Mouse (Mus musculus) Patski (cell line): ENCODE measurements around the gene Lpcat3. TPM values are rescaled to one million over a fixed set of nuclear protein-coding genes. Genes with fewer than 3 reads are reported as not detected.

Source experiments
- ATAC-seq: fragments of 100-300 bp; one replicate; pipeline ENCODE4 v1.8.0; 2021
- CTCF ChIA-PET: fragments of 350-600 bp; sonication (Branson Sonifier 250); formaldehyde crosslinking; loops from one replicate; lab custom pipeline; 2022; ENCODE audit warnings: inconsistent platforms; lab: Charles Lee
- POLR2A ChIA-PET: fragments of 350-600 bp; sonication (Branson Sonifier 250); formaldehyde crosslinking; loops from one replicate; lab custom pipeline; 2022; ENCODE audit warnings: antibody characterized with exemption, inconsistent platforms; lab: Charles Lee
- DNase-seq: peaks from one replicate; pipeline ENCODE4 v3.0.0-alpha.2; 2011; ENCODE audit warnings: low read depth, low spot score
- H3K27me3 ChIP-seq: fragments of 371-371 bp; one replicate; pipeline ENCODE4 v1.5.1; 2021
- CTCF ChIP-seq: fragments of 100-300 bp; IDR thresholded peaks from one replicate; pipeline ENCODE4 v1.5.1; 2021
- in situ Hi-C: fragments of 300-500 bp; cut with MboI; formaldehyde crosslinking; loops from 3 replicates; pipeline ENCODE4 v1.11.1; 2018; ENCODE audit warnings: low pct_unique_long_range_greater_than_20kb, mixed read lengths
- polyA plus RNA-seq: library from polyadenylated mRNA; unstranded; gene quantifications from one replicate; pipeline ENCODE4 v1.2.3, GENCODE M21; 2021

Gene Lpcat3
- polyA plus RNA-seq, 1 experiment from 2014 or later: 107 TPM

GRCm38 (mm10) chr6:124732476-124733370, 69.9 kb downstream of the Lpcat3 start:
- ChIA-PET CTCF (no interaction called here), POLR2A (no interaction called here)
- in situ Hi-C loops: no loop called here
- DNase-seq (no peak), ATAC-seq (no peak)
- no peaks in the 10 kb centered on the region for H3K27me3 ChIP-seq
- no peak for TF ChIP-seq CTCF

DNA sequence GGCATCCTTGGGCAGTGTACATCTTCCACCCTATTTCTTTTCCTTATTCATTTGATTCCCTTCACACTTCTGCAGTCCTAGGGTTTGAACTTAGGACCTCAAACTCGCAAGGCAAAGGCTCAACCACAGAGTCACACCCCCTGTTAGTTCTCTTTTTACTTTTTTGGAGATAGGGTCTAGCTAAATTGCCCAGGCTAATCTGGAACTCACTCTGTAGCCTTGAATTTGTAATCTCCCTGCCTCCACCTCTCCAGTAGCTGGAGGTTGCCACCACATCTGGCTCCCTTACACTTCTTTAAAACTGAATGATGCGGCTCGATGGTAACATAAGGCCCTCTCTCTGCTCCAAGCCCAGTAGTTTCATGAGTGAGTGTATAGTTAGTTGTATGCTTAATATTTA, 71.6 kb downstream of the Lpcat3 start:
- TF ChIP-seq CTCF: no peak
- no peaks in the 10 kb centered on the region for H3K27me3 ChIP-seq
- in situ Hi-C loops: no loop called here
- DNase-seq (no peak), ATAC-seq (no peak)
- CTCF ChIA-PET: no interaction called here
- POLR2A ChIA-PET: no interaction called here

GRCm38 (mm10) chr6:124737040-124737439, 74.2 kb downstream of the Lpcat3 start:
- H3K27me3 ChIP-seq: no peaks in the 10 kb centered on the region
- ChIA-PET POLR2A (no interaction called here), CTCF (no interaction called here)
- ATAC-seq: no peak
- in situ Hi-C loops: loop anchor here (5.0 kb wide), 1 partner anchor 95 kb away; no protein-coding TSS in a partner anchor
- DNase-seq: no peak
- no peak for TF ChIP-seq CTCF

GRCm38 (mm10) chr6:124738511-124739023, 75.7 kb downstream of the Lpcat3 start, which contains the start of gene Ptpn6:
Ptpn6 (minus strand) TSS chr6:124738714.
- TF ChIP-seq CTCF: no peak
- DNase-seq: no peak
- POLR2A ChIA-PET: interaction anchor here (2.0 kb wide), 1 partner anchor 21 kb away, joined by 6 read pairs; no protein-coding TSS in a partner anchor
- no peaks in the 10 kb centered on the region for H3K27me3 ChIP-seq
- no peak for ATAC-seq
- in situ Hi-C loops: loop anchor here (5.0 kb wide), 1 partner anchor 96 kb away; no protein-coding TSS in a partner anchor
- CTCF ChIA-PET: interaction anchor here (0.8 to 2.1 kb wide), 2 partner anchors 20 to 22 kb away, joined by 3 to 6 read pairs; no protein-coding TSS in a partner anchor

DNA sequence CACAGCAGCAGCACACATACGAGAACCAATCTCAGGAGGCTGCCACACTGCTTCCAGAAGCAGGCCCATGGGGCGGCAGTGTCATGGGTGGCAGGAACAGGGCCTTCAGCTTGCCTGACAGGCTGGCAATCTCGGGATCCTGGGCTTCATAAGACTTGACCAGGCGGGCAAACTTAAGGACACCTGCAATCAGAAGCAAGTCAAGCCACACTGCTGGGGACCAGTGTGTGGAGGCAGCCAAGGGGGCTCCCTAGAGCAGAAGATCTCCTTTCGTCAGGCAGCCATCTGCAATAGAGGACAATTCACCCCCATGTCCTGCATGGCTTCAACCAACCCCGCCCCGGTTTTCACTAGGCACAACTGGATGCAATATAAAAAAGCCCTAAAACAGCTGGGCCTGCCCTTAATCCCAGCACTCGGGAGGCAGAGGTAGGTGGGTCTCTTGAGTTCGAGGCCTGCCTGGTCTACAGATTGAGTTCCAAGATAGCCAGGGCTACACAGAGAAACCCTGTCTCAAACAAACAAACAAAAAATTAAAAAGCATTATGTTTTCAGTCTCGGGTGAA, 76.5 kb downstream of the Lpcat3 start:
- no peak for ATAC-seq
- no peak for TF ChIP-seq CTCF
- H3K27me3 ChIP-seq: no peaks in the 10 kb centered on the region
- in situ Hi-C loops: loop anchor here (5.0 kb wide), 1 partner anchor 97 kb away; no protein-coding TSS in a partner anchor
- ChIA-PET POLR2A (interaction anchor here (1.4 to 2.5 kb wide), 4 partner anchors 18 to 24 kb away, joined by 4 to 15 read pairs (median 7); partner anchors contain the start of gene Atn1), CTCF (interaction anchor here (0.7 to 2.1 kb wide), 5 partner anchors 19 to 98 kb away, joined by 3 to 6 read pairs (median 4); no protein-coding TSS in a partner anchor)
- DNase-seq: no peak

GRCm38 (mm10) chr6:124740211-124740887, 77.5 kb downstream of the Lpcat3 start:
- in situ Hi-C loops: no loop called here
- POLR2A ChIA-PET: interaction anchor here (1.4 to 2.5 kb wide), 5 partner anchors 9 to 25 kb away, joined by 4 to 15 read pairs (median 6); partner anchors contain the start of gene Atn1
- DNase-seq (no peak), ATAC-seq (peak; percentile 34)
- TF ChIP-seq CTCF: no peak
- CTCF ChIA-PET: interaction anchor here (0.7 to 2.2 kb wide), 7 partner anchors 18 to 99 kb away, joined by 3 to 8 read pairs (median 5); no protein-coding TSS in a partner anchor
- H3K27me3 ChIP-seq: no peaks in the 10 kb centered on the region

GRCm38 (mm10) chr6:124740888-124741761, 78.3 kb downstream of the Lpcat3 start, which contains the start of gene Grcc10:
Grcc10 (minus strand) TSS chr6:124741374.
- DNase-seq: peak; percentile 86
- no peak for TF ChIP-seq CTCF
- ATAC-seq: peak; percentile 74
- no peaks in the 10 kb centered on the region for H3K27me3 ChIP-seq
- CTCF ChIA-PET: interaction anchor here (0.6 to 2.2 kb wide), 7 partner anchors 12 to 99 kb away, joined by 3 to 12 read pairs (median 5); no protein-coding TSS in a partner anchor
- in situ Hi-C loops: no loop called here
- POLR2A ChIA-PET: interaction anchor here (0.8 to 2.5 kb wide), 5 partner anchors 10 to 24 kb away, joined by 3 to 15 read pairs (median 6); partner anchors contain the start of gene Atn1

- H3K27me3 ChIP-seq: no peaks in the 10 kb centered on the region
- ATAC-seq (no peak), DNase-seq (no peak)
- ChIA-PET POLR2A (interaction anchor here (0.8 to 2.5 kb wide), 5 partner anchors 10 to 73 kb away, joined by 3 to 15 read pairs (median 4); partner anchors contain the start of genes Atn1 and Tpi1), CTCF (interaction anchor here (0.6 to 2.2 kb wide), 6 partner anchors 11 to 100 kb away, joined by 3 to 12 read pairs (median 6); no protein-coding TSS in a partner anchor)
- in situ Hi-C loops: no loop called here
- no peak for TF ChIP-seq CTCF
These were observed 79.0 kb downstream of the Lpcat3 start for GRCm38 (mm10) chr6:124741842-124742241.
